Mouse (Mus musculus): Measurements from ENCODE around the gene Mamdc4. TPM values are rescaled to one million over a fixed set of nuclear protein-coding genes. Genes with fewer than 3 reads are reported as not detected.

Gene Mamdc4
- under 1 TPM; 0.40 to 0.91 TPM for polyA plus RNA-seq (2017; shearing (Covaris generic))

DNA sequence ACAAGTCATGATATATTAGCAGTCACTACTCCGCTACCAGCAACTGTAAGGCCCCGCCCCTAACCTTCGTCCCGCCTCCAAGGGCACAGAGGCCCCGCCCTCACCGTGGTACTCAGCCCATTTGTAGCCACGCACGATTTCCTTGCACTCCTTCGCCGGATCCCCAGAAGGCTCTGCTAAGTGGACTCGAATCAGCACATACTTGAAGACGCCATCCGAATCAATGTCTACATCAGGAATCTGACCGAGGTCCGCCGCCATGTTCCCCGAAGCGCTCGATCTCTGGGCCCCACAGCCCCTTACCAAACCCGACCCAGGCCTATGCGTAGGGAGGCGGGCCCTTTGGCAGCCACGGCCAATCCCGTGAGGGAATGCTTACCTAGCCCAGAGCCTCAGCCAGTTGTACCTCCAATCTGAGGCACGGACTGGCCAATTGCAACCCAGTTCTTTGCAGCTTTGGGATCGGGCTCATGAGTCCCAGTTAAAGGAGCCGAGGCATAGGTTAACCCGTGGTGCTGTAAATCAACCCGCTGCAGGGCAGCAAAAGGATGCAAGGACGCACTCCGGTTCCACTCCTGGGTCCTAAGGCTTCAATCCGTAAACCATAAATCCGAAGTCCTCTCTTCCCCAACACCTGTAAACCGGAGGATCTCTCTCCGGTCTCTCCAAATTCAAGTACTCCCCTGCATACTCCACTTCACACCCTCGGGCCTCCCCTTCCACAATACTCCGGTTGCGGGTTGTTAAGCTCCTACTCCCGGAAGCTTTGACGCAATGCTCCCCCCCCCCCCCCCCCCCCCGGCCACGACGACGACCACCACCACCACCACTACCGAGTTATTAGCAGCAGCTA lies at the start of gene Mamdc4, which contains the start of gene Phpt1:
Gene Mamdc4, minus strand, starts transcription at position 267 of the 853 bp plus-strand sequence.
Gene Phpt1, minus strand, starts transcription at position 646 of the 853 bp plus-strand sequence.
- ATAC-seq, result peak; percentile 95

DNA sequence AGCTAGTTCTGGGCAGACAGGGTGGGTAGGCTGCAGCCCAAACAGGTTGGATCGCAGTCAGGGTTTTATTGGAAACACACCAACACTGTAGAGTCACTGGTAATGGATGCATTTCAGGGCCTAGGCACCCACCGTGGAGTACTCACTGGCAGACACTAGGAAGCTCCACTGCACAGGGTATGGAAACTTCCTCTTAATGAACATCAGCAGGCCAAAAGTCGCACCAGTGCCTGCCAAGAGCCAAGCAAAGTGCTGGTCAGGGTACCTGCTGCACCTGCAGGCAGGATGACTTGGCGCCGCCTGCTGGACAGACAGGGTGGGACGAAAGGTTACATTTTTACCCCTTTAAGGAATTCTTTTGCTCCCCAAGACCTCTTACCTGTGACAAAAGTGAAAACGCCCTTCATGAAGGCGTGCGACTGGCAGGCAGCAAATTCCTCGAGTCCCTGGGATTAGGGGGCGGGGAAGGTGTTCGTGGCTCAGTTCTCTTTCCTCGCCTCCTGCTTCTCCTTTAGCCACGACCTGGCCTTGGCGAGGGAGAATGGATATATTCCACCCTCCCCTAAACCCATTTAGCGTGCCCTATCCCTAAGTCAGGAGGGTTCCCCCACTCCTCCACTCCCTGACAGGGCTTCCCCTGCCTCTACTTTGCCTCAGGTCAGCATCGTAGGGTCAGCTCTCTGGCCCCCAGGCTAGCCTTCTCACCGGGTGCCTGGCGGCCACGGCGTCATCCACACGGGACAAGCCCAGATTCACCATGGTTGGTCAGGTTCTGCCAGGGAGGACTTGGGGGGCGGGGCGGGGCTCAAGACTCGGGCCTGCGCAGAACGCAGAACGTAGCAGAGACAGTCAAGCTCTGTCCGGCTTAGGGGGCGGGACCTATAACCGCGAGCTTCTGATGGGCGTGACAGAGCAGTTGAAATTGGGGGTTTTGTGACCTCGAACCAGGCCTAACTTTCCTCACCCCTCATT lies 46.9 kb upstream of the Mamdc4 start, which contains the start of gene Tmem141:
Gene Tmem141, minus strand, starts transcription at position 777 of the 972 bp plus-strand sequence.
- ATAC-seq, result no peak

DNA sequence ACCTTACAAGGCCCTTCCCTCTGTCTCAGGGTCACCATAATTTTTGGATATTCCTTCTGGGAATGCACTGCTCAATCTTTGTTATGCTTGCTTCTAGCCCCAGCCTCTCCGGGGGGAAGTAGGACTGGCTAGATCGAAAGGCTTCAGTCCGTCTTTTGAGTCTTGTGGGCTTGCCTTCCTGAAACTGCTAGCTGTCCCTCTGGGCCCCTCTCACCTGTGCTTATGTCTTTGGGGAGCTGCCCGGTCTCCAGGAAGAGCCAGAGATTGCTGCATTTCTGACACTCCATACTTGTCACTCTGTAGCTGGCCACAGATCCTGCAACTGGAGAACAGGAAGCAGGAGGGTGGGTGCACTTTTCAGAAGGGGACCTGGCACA lies 46.2 kb upstream of the Mamdc4 start:
- ATAC-seq, result no peak

DNA sequence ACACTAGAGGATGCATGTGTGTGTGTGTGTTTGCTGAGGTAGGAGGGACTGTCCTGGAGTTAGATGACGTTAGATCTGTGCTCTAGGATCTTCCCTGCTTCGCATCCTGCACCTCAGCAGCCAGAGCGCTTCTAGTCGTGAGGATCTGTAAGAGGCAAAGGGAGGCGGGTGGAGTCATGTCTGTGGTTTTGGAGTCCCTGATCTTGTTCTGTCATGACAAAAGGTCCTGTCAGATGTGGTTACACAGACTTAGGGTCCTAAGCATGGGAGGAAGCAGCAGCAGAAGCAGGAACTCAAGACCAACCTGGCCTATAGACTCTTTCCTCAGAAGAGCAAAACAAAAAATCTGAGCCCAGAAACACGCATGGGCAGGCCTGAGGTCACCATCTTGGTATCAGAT lies 45.7 kb upstream of the Mamdc4 start:
- peak; percentile 75 for ATAC-seq

DNA sequence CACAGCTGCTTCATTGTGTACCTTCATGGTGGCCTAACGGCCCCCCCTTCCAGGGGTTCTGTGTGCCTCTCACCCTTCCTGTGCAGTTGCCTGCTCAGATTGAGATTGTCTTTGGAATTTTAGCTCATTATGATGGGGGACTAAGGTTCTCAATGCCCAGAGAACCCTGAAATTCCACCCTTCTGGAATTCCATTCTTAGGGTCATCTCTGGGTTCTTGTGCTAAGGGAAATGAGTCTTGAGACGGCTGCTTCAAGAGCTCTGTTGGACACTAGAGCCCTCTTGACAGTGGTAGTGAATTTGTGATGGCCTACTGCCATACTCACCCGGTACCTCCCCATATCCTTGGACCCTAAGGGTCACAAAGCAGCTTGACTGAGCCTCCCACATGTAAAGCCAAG lies 42.9 kb upstream of the Mamdc4 start, which contains the start of gene Ccdc183:
Gene Ccdc183, minus strand, starts transcription at position 101 of the 400 bp plus-strand sequence.
- ATAC-seq, result no peak

DNA sequence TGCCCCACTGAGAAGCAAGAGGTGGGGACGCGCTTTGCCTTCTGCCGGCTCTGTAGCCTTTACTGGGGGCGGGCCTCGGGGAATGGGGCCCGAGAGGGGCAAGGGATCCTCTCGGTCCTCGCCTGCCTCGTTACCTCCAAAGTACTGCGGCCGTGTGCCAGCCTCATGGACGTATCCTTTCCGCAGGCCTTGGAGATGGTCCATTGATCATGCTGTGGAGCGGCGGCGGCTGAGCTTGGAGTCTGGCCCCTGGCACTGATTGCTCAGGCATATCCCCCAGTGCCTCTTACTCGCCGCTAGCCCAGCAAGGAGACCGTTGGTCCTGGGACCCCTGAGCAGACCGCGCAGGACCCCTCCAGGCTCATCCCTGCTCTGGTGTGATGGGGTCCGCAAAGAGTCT lies 41.8 kb upstream of the Mamdc4 start:
- ATAC-seq, result no peak

DNA sequence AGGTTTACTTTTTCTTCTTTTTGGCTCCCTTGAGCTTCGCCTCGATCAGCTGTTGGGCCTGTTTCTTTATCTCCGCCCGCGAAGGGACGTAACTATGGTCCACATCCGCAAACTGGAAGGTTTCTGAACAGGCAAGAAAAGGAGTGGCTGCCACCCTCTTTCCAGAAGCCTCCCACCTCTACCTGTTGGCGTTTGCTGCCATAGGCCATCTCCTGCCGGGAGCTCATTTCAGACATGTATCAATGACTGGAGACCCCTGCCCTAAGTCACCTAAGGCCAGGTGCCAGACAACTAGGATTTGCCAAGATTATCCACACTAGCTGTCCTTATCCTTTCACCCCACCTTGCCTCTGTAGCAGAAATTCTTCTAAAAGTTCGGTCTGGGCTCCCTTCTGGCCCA lies 34.0 kb upstream of the Mamdc4 start:
- ATAC-seq, result peak; percentile 38

DNA sequence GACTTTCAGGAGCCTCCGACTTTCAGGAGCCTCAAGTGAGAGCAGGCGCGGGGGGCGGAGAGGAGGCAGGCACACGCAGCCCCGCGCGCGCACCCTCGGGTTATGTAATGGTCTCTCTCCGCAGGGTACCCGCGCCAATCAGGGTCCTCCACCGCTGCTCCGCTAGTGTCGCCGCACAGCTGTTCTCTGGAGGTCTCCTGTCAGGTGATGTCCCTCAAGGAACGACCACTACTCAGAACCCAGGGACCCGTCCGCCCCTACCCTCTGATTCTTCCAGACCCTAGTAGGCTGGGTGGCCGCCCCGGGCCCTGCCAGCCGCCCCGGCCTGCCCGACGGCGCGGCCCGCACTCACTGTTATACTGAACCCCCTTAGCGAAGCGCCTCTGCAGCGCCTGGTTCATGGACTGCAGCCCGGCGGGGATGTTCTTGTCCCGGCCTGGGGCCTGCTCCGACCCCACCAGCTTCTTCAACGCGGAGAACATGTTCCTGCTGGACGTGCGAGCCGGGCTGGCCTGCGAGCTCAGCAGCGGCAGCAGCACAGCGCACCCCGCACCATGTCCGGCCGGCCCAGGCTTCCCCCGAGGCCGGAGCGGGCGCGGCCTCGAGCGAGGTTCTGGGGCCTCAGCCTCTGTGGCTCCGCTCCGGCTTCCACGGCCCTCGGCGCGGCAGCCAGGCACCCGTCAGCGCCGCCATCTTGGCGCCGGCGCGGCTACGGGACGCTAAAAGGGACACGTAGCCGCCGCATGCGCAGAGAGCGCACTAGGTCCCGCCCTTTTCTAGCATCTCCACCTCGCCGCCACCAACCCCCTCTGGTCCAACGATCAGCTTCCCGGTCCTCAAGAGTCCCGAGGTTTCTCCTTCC lies 33.3 kb upstream of the Mamdc4 start, which contains the start of gene Rabl6:
Gene Rabl6, minus strand, starts transcription at position 761 of the 862 bp plus-strand sequence.
- ATAC-seq, result peak; percentile 77

DNA sequence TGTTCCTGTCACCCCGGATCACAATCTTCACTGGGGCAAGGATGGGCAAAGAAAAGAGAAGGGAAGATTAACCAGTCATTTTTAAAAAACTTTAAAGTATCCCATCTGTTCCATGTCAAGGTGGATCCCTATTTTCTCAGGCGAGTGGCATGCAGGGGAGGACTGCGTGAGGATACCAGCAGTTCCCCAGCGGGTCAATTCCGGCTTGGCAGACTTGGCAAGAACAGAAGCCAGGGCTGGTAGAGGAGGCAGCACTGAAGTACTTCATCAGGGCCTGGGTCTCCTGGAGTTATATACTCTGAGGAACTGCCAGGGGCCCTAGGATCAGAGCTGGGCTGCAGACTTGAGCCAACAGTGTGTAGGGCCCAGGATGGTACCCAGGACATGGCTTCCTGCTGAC lies 27.9 kb upstream of the Mamdc4 start:
- no peak for ATAC-seq

DNA sequence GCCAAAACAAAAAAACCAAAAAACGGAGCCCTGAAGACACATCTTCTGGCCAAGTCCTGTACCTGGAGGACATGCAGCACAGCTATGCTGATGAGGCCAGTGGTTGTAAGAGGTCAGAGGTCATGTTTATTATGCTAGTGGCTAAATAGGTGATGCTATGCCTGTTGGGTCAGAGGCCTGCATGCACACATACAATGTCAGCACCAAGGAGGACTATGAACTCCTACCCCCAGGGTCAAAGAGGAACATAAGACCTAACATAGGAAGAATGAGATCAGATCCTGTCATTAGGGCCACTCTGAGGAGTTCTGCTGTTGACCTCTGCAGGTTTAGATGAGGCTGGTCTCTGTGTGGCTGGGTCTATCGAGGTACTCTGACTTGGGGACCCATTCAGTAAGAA lies 25.4 kb upstream of the Mamdc4 start:
- ATAC-seq, result no peak

DNA sequence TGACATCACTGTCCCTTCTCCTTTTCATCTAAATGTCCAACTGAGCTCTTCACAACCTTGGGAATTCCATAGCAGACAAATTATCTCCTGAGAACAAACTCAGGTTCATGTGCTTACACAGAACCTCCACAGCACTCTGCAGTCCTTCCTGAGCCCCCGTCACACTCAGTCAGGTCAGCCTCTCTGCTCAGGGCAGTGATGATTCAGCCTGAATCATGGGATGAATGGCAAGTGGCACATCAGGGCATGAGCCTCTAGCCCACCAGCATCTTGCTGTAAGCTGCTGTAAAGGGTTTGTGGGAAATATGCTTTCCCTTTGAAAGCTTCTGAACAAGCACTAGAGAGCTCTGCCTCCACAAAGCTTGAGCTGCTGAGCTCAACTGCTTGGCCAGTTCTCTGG lies 24.1 kb upstream of the Mamdc4 start:
- ATAC-seq, result no peak

DNA sequence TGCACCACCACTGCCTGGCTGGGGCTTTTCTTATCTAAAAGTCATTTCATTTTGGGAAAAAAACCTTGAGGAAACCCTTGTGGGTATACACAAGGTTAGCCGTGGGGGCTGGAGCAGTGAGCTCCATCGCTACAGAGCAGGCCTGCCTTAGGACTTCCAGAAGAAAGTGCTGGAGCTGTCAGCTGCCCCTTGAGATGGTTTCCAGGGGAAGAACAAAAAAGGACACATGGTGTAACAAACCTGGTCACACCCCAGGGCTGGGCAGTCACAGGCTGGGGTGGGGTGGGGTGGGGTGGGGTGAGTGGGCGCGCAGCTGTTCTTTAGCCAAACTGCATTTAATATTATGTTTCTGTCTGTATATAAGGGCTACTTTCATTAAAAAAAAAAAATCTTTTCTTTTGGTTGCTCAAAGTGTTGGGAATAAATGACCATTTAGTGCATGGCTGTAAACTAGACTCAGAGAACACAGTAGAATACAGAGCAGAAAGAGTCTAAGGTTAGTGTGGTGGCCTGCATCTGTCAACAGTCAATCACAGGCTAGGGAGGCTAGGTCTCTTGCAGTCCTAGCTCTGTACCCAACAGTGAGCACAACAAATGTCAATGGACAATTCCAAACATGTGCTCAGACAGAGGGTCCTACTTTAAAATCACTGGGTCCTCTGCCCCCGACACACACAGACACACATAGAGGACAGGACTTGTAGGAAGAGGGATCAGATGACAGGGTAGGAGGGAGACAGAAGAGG lies 22.3 kb upstream of the Mamdc4 start:
- ATAC-seq, result no peak

DNA sequence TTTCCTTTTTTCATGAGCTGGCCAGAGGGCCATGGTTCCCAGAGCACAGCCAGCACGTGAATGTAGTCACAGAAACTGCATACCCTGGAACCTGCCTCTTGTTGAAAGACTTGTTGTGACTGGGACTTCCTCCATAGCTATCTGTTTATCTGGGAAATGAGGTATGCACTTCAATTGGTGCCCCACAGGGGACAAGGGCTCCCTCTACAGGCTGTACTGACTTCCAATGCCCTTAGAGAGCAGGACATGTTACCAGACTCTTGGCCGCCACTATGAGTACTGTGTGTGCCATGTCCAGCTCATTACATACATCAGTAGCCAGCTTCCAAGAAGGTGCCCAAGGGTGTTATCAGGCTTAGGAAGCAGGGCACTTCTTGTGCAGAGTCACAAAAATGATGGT lies 17.2 kb upstream of the Mamdc4 start:
- no peak for ATAC-seq

DNA sequence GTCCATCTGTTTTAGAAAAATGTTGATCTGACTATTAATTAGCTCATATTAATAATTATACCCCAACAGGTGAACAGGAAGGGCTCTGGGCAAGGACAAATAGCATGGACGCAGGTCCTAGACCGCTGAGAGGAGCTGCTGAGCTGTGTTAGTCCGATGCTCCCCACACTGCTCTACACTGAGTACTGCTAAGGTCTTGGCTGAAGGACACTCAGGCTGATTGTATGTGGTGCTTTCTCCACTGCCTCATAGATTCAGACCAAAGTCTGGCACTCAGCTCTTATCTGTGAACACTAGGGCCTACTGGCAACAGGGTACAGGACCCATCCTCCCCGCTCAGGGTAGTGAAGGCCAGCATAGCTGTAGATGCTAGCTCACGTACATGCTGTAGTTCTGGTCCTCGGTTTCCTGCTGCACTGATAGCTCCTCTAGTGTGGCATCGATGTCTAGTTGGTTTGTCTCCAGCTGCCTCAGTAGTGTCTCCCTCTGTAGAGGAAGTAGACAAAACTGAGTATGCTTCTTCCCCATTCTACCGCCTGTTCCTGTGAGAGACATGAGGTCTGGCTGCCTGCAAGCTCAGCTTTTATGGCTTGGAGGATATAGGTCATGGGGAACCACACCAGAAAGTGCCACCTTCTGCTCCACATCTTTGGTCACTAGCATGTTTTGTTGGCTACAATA lies 13.7 kb upstream of the Mamdc4 start:
- ATAC-seq, result no peak

DNA sequence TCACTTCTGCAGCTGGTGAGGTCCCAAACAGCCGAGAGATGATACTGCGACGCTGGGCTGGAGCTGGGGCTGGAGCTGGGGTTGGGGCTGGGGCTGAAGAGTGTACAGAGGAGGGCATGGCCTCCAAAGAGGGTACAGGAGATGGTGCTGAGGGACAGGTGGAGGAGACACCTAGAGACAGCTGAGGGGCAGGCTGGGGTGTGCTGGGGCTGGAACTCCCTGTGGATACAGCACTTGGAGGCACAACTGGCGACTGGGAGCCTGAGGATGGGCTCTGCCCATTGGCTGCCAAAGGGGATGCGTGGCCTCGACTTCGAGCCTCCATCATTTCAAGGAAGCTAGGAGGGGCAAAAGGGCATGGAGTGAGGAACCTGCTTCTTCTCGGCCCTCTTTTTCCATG lies 12.6 kb upstream of the Mamdc4 start:
- ATAC-seq, result no peak

DNA sequence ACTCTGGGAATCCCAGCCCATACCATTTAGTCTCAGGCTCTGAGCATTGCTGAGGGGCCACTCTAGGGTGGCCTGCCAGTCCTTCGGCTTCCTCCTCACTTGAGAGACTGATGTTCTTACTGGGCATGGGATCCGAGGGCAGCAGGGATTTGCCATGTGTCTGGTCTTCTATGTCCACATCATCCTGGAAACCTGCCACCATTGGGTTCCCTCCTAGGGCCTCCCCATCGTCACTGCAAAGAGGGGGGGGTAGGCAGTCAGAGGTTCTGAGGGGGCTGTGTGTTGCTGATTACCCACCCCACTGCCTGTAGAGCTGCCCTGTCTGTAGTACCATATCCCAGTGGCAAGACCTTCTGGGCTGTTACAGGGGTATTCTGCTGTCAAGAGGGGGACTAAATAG lies 11.0 kb upstream of the Mamdc4 start:
- ATAC-seq, result no peak

DNA sequence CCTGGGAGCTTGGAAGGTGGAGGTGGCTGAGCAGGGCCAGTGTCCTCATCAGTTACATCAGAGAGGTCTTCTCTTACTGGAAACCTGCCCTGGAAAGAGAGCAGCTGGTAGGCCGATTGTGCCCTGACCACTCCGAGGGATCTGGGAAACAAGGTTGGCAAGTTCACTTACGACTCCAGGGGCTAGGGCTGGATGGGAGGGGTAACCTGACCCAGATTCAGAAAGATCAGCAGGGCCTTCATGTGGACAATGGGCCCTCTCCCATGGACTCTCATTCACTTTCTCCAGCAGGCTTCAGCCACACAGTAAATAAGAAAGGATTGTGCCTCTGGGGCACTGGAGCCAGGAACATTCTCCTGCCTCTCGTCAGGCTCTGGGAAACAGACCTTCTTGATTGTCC lies 10.2 kb upstream of the Mamdc4 start:
- ATAC-seq, result no peak

DNA sequence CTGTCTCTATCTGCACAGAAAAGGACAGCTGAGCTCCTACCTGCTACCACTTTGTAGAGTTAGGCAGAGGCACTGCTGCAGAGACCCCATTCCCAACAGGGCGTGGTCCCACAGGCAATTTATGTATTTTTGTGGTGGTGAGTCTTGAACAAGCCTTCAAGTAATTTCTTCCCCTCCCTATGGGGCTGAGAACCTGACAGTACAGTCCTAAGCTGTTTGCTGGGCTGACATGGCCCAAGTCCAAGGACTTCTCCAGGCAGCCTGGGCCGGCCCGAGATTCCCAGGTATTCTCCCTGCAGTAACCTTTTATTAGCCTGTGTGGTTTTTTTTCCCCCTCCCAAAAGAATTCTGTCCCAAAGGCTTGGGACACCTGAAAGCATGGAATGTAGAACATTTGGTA lies 9.5 kb upstream of the Mamdc4 start:
- no peak for ATAC-seq

DNA sequence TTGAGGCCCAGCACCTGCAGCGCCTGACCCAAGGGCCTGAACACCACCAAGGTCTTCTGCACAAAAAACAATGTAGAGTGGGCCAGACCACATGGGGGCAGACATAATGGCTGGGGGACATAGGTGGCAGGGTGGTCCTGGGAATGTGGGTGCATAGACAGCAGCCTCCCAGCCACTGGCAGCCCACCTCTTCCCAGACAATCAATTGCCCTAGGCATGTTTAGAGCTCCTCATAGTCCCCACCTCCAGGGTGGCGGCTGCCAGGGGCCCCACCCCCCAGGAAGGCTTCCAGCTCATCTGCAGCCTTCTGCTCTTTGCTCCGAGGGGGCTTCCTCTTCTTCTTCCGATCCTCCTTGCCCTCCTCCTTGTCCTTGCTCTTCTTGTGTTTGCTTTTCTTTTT lies 8.9 kb upstream of the Mamdc4 start:
- no peak for ATAC-seq

DNA sequence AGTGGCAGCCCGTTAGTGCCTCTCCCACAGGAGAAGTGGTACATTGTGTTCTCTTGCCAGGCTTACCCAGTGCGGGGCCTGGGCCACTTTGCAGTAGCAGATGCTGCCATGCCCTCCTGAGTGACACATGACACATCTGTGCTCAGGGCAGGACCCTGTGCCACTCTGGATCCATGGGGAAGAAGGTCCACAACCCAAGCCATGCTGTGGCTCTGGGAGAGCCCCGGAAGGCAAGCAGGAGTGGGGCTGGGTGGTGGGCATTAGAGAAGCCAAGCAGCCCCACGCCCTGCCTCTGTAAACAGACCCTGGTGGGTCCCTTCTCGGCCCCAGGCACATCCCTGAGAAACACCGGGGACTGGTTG lies 8.5 kb upstream of the Mamdc4 start:
- no peak for ATAC-seq
